Mouse (Mus musculus) intestine, embryonic 14.5 days (tissue): ENCODE measurements around the gene Gtf3c6. TPM values are rescaled to one million over a fixed set of nuclear protein-coding genes. Genes with fewer than 3 reads are reported as not detected.
"Not testable (repeated sequence)": the region's sequence is repeated elsewhere in the genome, so short reads cannot be mapped to it uniquely, and the experiment has no call there.

Experiments
- ATAC-seq: fragments of 200-750 bp; cut with Nextera tagmentation; replicated peaks from 2 replicates; pipeline ENCODE4 v1.8.0; 2017; ENCODE audit warnings: low read depth, moderate number of reproducible peaks, moderate TSS enrichment, moderate library complexity; ENCODE audit not compliant: low FRiP score, low TSS enrichment
- DNase-seq: peaks from one replicate; pipeline ENCODE4 v3.0.0-alpha.2; 2018; ENCODE audit warnings: low spot score
- H3K27ac ChIP-seq: fragments of 300-500 bp; sonication (generic); 2 replicates; pipeline ENCODE4 v1.5.1; 2014; ENCODE audit warnings: low read depth, mild to moderate bottlenecking, control low read depth
- H3K27me3 ChIP-seq: fragments of 300-500 bp; sonication (generic); replicated peaks from 2 replicates; pipeline ENCODE4 v1.6.1; 2014; ENCODE audit warnings: low read length, control low read depth; ENCODE audit not compliant: control insufficient read depth, insufficient read depth
- H3K36me3 ChIP-seq: fragments of 300-500 bp; sonication (generic); 2 replicates; pipeline ENCODE4 v1.6.1; 2014; ENCODE audit warnings: low read length, control low read depth; ENCODE audit not compliant: control insufficient read depth, insufficient read depth
- H3K4me1 ChIP-seq: fragments of 300-500 bp; sonication (generic); replicated peaks from 2 replicates; pipeline ENCODE4 v1.6.1; 2014; ENCODE audit warnings: low read length, control low read depth, mixed read lengths; ENCODE audit not compliant: control insufficient read depth, insufficient read depth
- H3K4me2 ChIP-seq: fragments of 300-500 bp; sonication (generic); 2 replicates; pipeline ENCODE4 v1.6.1; 2014; ENCODE audit warnings: low read length
- H3K4me3 ChIP-seq: fragments of 300-500 bp; sonication (generic); 2 replicates; pipeline ENCODE4 v1.5.1; 2014; ENCODE audit warnings: low read depth, low read length, control low read depth, mixed read lengths
- H3K9ac ChIP-seq: fragments of 300-500 bp; sonication (generic); 2 replicates; pipeline ENCODE4 v1.6.1; 2014; ENCODE audit warnings: mild to moderate bottlenecking, low read length
- H3K9me3 ChIP-seq: fragments of 300-500 bp; sonication (generic); 2 replicates; pipeline ENCODE4 v1.6.1; 2016; ENCODE audit warnings: low read length, control low read depth; ENCODE audit not compliant: control insufficient read depth
- WGBS: fragments of 180-500 bp; shearing (Covaris S2); extraction: QIAGEN DNeasy Blood & Tissue Kit; methylation state at CpG from one replicate; pipeline ENCODE4 v1.1.7; 2014; 5-methylcytosine and 5-hydroxymethylcytosine counted together
- polyA plus RNA-seq: library from polyadenylated mRNA; unstranded; fragments of >200 nt; fragmentation: Nextera tagmentation; extraction: Ambion mirVana; gene quantifications from 2 replicates; pipeline ENCODE4 v1.2.1, GENCODE M21; 2014

Gene Gtf3c6
- polyA plus RNA-seq = 106 and 110 TPM in 2 replicates

DNA sequence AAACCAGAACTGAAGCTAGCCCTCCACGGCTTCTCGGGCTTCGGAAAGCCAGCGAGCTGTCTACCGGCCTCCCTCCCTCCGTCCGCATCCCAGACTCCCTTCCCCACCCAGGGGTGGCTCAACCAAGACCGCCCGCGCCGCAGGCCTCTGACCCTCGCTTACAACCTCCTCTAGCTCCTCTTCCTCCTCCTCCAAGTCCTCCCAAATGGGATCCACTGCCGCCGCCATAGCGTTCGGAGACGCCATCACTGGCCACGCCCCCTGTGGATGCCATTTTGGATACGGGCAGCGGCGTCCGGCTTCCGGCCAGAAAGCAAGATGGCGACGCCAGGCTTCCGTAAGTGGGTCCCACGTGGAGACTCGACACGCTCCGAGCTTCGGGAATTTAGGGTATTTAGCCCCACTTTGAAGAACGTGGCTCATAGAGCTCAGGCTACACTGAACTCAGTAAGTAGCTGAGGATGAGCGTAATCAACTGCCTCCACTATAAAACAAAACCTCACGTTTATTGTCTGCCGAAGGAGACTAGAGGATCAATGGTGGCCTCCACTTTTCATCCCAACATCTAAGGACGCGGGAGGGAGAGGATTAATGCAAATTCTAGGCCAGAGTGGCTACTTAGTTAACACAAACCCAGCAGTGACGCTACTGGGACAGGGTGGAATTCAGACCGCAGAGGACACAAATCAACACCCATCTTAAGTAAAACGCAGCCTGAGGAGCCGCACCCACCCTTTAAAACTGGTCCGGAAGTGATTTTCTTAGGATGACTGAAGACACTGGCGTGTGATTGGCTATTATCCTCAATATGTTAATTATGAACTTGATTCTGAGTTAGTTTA lies at the start of gene Gtf3c6:
Gtf3c6 (minus strand) TSS at position 695 of the 842 bp plus-strand sequence.
- under 1% methylated on average over 43 of the region's 43 CpGs for WGBS

DNA sequence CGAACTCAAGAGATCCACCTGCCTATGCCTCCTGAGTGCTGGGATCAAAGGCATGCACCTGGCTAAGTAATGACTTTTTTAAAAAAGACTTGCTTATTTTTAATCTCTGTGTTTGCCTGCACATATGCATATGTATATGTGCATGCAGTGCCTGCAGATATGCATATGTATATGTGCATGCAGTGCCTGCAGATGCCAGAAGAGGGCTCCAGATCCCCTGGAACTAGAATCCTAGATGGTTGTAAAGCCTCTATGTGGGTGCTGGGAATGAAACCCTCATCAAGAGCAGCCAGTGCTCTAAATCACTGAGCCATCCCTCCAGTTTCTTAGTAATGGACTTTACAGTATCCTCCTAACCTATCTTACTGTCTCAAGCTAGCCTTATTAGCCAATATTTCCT lies 48.1 kb upstream of the Gtf3c6 start:
- peaks cover 2% of the 10 kb centered on the region; the same call in 1 of the 2 replicates for H3K9me3 ChIP-seq
- H3K27me3 ChIP-seq = no peaks in the 10 kb centered on the region
- WGBS = 93% methylated on average over 1 of the region's 1 CpGs
- H3K4me2 ChIP-seq = no peak overlapping the region
- DNase-seq (no peak), ATAC-seq (no peak)
- no peak overlapping the region for H3K9ac ChIP-seq
- H3K4me1 ChIP-seq = no peaks in the 10 kb centered on the region; the same call in 1 of the 2 replicates
- H3K27ac ChIP-seq = no peak overlapping the region
- H3K4me3 ChIP-seq = no peak overlapping the region
- no peaks in the 10 kb centered on the region for H3K36me3 ChIP-seq

More for the DNA sequence above, at the start of gene Gtf3c6:
- peak; percentile 97 for DNase-seq
- peak within 1 kb of the TSS; percentile 99 for H3K27ac ChIP-seq
- H3K27me3 ChIP-seq = no peaks in the 10 kb centered on the region
- ATAC-seq = peak; percentile 77
- peak within 1 kb of the TSS; percentile 86 for H3K9ac ChIP-seq
- H3K9me3 ChIP-seq = no peaks in the 10 kb centered on the region
- peaks cover 6% of the 10 kb centered on the region; the same call in 1 of the 2 replicates for H3K4me1 ChIP-seq
- peaks cover 21% of the 10 kb centered on the region for H3K36me3 ChIP-seq
- peak within 1 kb of the TSS; percentile 75 for H3K4me3 ChIP-seq
- H3K4me2 ChIP-seq = peak within 1 kb of the TSS; percentile 95

GRCm38 (mm10) chr10:40302140-40302985 lies 44.5 kb upstream of the Gtf3c6 start, which contains the start of gene Amd1:
TSS of gene Amd1 (minus strand) at chr10:40302186.
- Histone ChIP-seq H3K36me3 (no peaks in the 10 kb centered on the region; the same call in 1 of the 2 replicates), H3K9me3 (peaks cover 2% of the 10 kb centered on the region; the same call in 1 of the 2 replicates), H3K27ac (peak within 1 kb of the TSS; percentile 94), H3K27me3 (no peaks in the 10 kb centered on the region), H3K4me3 (peak within 1 kb of the TSS; percentile 70), H3K4me2 (peak within 1 kb of the TSS; percentile 85), H3K9ac (peak within 1 kb of the TSS; percentile 95), H3K4me1 (peaks cover 20% of the 10 kb centered on the region)
- WGBS = under 1% methylated on average over 55 of the region's 55 CpGs
- DNase-seq = peak; percentile 100
- ATAC-seq = peak; percentile 95

DNA sequence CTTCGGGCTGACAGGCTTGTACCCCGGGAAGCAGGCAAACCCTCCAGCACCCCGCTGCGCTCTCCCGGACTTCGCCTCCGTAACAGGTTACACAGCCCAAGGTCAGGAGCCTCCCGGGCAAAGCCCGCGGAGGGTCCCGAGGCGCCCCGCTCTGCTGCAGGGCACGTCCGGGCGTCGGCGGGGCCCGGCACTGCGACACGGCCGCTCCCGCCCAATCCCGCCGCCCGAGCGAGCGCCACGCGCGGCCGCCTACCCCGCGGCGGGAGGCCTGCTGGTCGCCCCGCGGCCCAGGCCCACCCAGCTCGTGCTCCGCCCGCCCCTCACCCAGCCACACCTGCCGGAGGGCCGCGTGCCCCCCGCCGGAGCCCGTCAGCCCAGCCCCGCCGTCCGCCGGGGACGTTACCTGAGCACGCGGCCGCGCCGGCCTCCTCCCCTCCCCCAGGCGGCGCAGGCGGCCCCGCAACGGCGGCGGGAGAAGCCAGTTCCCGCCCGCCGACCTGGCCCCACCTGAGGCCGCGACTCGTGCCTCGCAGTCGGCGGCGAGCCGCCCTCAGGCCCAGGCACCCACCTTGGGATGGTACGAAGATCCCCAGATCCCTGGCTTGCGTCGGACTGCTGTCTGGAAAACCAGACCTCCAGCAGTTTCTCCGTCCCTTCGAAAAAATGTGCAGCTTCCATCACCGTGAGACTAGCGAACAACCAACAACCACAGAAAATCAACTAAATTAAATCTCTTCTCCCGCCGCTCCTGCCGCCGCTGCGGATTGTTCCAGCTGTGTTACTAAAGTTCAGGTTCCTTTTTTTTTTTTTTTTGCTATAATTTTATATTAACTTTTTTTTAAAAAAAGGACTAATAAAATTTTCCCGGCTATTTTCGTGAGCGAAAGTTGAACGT lies 43.5 kb upstream of the Gtf3c6 start:
- Histone ChIP-seq H3K4me3 (peak overlapping the region; percentile 70), H3K4me1 (peaks cover 24% of the 10 kb centered on the region), H3K9ac (peak overlapping the region; percentile 95), H3K27ac (peak overlapping the region; percentile 92), H3K4me2 (peak overlapping the region; percentile 84)
- not testable (repeated sequence) for H3K9me3 ChIP-seq, H3K27me3 ChIP-seq, H3K36me3 ChIP-seq
- ATAC-seq = peak; percentile 42
- WGBS = under 1% methylated on average over 70 of the region's 91 CpGs
- DNase-seq = peak; percentile 82

DNA sequence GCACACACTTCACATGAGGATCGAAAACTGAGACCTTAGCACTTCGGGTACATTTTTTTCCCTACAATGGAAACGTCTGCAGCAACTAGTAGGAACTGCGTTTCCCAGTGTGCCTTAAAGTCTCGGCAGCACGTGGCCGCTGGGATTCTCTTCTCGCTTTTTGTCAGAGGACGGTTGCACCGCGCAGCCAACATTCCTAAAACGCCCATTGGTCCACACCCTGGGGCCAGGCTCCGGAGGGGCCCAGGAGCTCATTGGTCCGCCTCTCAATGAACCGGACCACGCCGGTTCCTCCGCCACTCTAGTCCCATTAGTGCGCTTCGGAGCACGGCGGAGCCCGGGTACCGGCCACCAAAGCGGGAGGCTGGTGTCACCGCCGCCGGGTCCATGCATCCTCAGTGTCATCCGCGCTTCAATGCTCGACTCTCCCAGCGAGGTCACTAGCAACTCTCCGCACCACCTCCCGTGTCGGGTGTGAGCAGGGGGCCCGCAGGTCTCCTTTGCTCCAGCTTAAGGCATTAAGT lies 42.8 kb upstream of the Gtf3c6 start:
- H3K36me3 ChIP-seq = no peaks in the 10 kb centered on the region; the same call in 1 of the 2 replicates
- DNase-seq (peak; percentile 88), ATAC-seq (peak; percentile 86)
- H3K27me3 ChIP-seq = no peaks in the 10 kb centered on the region
- H3K4me3 ChIP-seq = peak overlapping the region; percentile 68
- H3K9ac ChIP-seq = peak overlapping the region; percentile 95
- H3K27ac ChIP-seq = peak overlapping the region; percentile 92
- WGBS = under 1% methylated on average over 36 of the region's 36 CpGs
- peaks cover 24% of the 10 kb centered on the region for H3K4me1 ChIP-seq
- H3K4me2 ChIP-seq = peak overlapping the region; percentile 84
- no peaks in the 10 kb centered on the region; the same call in 1 of the 2 replicates for H3K9me3 ChIP-seq

DNA sequence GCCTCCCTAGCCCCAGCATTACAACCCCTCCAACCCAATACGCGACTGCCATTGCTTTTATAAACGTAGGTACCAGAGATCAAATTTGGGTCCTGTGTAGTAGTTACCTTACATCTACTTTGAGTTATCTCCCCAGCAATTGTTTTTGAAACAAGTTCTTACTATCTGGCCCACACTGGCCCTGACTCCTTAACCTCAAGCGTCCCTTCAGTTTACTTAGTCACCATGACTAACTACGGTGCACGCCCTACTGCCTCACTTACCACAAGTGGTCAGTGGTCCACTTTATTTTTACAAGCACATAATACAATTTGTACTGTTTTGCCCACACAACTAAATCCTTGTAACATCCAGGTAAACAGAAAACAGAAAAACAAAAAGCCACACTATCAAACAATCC lies 34.7 kb upstream of the Gtf3c6 start:
- H3K27me3 ChIP-seq = no peaks in the 10 kb centered on the region
- no peak overlapping the region for H3K27ac ChIP-seq
- peaks cover 51% of the 10 kb centered on the region for H3K36me3 ChIP-seq
- no peaks in the 10 kb centered on the region for H3K9me3 ChIP-seq
- ATAC-seq (no peak), DNase-seq (no peak)
- no peak overlapping the region for H3K4me3 ChIP-seq
- no peak overlapping the region for H3K4me2 ChIP-seq
- no peak overlapping the region for H3K9ac ChIP-seq
- peaks cover 4% of the 10 kb centered on the region; the same call in 1 of the 2 replicates for H3K4me1 ChIP-seq
- WGBS = 92% methylated on average over 6 of the region's 6 CpGs

DNA sequence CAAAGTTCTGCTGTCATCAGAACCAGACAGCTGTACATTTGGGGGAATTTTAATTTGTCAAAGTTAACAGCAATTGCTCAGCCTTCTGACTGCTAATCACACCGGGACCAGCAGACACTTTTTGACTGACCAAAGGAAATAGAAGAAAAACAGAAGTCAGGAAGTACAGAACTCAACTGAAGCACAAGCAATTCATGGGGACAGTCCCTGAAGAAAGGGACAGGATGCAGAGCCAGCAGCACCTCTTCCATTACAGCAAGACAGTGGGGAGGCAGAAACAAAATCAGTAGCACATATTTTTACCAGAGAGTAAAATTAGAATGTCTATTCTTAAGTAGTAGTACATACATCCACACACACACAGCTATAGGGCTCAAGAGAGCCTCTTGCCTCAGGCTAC lies 28.9 kb upstream of the Gtf3c6 start:
- DNase-seq (no peak), ATAC-seq (no peak)
- WGBS = 79% methylated on average over 1 of the region's 1 CpGs
- Histone ChIP-seq H3K4me3 (no peak overlapping the region), H3K4me2 (no peak overlapping the region), H3K36me3 (peaks cover 44% of the 10 kb centered on the region), H3K27me3 (no peaks in the 10 kb centered on the region), H3K27ac (no peak overlapping the region), H3K9me3 (no peaks in the 10 kb centered on the region), H3K9ac (no peak overlapping the region), H3K4me1 (no peaks in the 10 kb centered on the region)
